Mouse (Mus musculus) adrenal gland, adult (tissue): Measurements from ENCODE around the gene Hmga1.
A peak's percentile ranks its signal among the peaks of the same experiment; 100 is the strongest.

ENCODE experiments used
- DNase-seq, 2 experiments: peaks; one replicate each; pipeline ENCODE4 v3.0.0; 2022 to 2023; ENCODE audit warnings: low spot score in 1 of 2; ENCODE audit not compliant: inconsistent age in 2 of 2

The Hmga1 gene

GRCm38 (mm10) chr17:27586661-27587060 is 30.4 kb downstream of the Hmga1 start:
- no peak for DNase-seq

DNA sequence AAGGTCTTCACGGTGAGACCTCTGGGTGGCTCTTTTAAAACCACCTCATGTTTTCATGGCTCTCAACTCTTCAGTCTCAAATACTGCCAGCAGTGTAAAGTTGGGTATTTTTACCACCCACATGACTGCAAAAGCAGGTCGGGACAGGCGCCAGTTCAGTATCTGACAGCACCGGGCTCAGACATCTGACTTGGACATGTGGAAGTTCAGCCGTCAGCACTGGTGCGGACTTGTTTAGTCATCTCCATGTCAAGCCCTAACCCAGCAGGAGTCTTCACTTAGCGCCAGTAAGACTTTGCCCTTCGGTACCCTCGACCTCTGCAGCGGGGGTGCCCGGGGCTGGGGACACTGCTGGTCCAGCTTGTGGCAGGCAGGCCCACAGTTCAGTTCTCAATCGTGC is 31.0 kb downstream of the Hmga1 start:
- no peak for DNase-seq

GRCm38 (mm10) chr17:27588231-27588630 is 31.9 kb downstream of the Hmga1 start:
- no peak for DNase-seq

DNA sequence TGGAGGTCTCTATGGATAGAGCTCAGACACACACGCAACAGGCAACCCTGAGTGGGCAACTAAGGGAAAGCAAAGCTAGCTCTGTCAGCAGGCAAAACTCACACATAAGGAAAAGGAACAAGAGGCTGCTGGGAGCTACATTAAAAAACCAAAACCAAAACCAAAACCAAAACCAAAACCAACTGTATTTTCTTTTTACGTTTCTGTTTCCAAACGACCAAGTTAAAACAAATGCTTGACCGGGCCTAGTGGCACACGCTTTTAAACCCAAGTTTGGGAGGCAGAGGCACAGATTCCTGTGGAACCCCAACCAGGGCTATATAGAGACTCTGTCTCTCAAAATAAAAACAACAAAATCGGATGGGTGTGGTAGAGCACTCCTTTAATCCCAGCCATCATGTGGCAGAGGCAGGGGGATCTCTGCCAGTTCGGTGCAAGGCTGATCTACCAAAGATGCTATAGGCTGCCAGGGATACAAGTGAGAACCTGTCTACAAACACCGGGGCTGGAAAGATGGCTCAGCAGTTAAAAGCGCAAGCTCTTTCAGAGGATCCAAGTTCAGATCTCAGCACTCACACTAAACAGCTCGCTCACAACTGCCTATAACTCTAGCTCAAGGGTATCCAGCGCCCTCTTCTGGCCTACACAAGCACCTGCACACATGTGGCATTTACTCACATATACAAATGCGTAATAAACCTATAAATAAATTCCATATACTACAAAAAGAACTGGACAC is 35.7 kb downstream of the Hmga1 start:
- no peak for DNase-seq

DNA sequence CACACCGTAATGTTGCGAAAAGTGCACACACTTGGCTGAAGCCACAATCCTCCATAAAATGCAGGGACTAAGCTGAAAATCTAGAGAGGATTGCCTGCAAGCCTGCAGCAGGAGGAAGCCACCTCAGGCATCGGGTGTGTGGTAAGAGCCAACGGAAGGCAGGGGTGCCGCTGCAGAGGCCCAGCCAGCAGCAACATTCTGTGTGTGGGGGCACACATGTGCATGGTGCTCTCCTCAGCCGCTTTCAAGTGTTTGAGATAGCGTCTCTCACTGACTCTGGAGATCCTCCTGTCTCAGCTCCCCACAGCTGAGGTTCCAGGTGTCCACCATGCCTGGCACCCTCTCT is 36.2 kb downstream of the Hmga1 start:
- no peak for DNase-seq

DNA sequence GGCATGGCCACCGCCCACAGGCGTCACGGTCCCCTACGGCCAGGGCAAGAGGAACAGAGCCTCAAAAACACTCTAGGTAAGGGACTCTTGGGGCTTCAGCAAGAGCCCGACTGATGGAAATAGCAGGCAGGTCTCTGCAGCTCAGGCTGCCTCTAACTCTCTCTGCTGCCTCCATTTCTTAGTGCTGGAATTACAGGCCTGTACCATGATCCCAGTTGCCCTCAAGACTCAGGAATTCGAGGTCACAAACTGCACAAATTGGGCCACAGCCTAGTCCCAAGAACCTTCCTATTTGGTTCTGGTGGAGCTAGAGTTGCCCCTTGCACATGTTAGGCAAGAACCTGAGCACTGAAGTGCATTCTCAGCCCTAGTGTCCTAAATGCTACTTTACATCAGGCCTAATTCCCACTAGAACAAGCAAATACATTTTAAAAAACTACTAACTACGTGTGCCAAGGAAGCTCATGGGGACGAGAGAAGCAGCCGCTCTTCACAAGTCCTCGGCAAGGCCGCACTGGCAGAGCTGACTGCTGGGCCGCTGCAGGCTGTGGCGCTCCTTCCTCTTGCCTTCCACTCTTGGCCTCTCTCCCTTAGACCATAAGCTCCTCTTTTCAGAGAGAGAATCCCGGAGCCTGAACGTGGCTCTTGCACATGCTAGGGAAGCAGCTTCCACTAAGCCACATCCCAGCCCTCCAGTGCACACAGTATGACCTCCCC is 39.5 kb downstream of the Hmga1 start:
- DNase-seq, result peak in 1 of 2 experiments; percentile 61

DNA sequence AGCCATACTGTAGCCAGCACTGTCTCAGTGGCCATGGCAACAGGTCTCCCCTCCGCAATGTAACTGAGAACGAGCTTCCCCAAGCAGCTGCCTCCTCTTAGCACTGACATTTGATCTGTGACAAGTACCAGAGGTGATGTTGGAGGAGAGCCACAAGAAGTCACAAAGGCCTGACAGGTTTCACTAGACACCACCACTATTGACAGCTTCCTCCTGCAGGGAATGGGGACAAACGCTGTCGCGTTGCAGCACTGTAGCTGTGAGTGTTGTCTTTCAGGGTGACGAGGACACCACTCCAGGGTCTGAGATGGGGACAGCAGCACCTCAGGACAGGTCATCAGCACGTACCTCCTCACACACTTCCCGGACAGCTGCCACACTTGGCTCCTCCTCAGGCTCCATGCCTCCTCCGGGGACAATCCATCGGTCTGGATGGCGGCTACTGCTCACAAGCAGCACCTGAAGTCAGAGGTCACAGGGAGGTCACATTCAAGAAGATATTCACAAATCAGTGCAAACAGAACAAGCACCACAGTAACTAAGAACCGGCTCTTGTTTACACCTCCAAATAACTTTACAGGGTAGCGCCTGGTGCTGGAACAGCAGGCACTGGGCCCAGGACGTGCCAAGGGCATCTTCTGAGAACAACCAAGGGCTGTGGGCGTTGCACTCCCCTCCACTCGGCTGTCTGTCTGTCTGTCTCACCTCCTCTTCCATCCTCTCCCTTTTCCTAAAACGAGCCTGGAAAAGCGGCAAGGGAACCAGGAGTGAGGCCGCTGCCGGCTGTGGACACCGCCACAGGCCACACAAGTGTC is 40.3 kb downstream of the Hmga1 start:
- no peak for DNase-seq

DNA sequence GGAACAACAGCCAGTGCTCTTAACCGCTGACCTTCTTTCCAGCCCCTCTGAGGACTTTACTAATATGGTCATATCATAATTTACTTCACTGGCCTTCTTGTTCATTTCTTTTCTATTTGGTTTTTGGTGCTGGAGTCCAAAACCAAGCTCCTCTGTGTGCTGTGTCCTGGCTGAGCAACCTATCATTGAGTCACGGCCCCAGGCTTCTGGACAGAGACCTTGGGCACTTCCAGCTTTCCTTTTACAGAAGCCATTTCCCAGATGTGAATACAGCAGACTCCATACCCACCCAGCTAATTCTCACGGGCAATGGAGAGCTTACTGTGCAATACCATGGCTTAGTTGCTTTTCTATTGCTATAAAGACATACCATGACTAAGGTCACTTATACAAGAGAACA is 44.0 kb downstream of the Hmga1 start:
- peak in 1 of 2 experiments; percentile 73 for DNase-seq

GRCm38 (mm10) chr17:27600869-27601268 is 44.6 kb downstream of the Hmga1 start:
- no peak for DNase-seq

GRCm38 (mm10) chr17:27603036-27603435 is 46.7 kb downstream of the Hmga1 start:
- DNase-seq, result no peak

DNA sequence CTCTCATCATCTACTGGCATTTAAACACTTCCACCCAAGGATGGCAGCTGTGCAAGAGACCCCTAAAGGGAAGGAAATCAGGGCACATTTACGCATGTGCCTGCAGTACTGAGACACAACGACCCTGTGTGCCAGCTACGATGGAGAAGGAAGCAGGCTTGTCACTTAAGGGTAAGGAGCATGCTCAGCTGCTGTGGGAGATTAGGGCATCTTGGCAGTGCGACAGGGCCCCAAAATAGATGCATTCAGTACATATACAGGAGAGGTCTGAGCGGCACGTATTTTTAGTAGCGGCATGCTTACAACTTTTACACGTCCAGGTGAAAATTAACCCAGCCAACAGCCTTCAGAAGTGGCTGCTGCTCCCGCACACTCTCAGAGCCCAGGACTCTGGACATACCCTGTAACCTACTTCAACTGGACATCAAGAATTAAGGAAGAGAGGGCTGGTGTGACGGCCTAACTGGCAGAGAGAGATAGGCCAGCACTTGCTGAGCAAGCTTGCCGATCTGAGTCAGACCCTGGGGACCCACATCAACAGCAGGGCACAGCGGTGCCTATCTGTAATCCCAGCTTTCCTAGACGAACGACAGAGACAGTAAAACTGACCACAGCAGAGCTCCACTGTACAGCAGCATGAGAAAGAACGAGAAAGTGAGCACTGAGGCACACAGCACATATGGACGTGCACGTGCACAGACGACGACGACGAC is 47.4 kb downstream of the Hmga1 start:
- DNase-seq, result no peak

DNA sequence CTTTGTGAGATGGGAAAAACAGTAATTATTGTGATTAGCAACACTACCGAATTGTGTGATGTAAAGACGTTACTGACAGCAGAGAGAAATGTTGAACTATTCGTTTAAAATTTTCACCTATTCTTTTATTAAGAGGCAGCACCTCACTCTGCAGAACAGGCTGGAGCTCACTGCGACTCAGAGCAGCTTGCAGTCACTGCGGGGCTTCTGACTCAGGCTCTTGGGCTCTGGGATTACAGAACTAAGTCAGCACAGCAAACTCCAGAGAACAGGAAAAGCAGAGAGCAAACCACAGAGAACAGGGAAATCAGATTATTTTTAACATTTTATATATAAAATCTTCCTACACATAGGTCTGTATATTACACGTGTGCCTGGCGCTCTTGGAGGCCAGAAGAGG is 53.3 kb downstream of the Hmga1 start:
- DNase-seq, result no peak

DNA sequence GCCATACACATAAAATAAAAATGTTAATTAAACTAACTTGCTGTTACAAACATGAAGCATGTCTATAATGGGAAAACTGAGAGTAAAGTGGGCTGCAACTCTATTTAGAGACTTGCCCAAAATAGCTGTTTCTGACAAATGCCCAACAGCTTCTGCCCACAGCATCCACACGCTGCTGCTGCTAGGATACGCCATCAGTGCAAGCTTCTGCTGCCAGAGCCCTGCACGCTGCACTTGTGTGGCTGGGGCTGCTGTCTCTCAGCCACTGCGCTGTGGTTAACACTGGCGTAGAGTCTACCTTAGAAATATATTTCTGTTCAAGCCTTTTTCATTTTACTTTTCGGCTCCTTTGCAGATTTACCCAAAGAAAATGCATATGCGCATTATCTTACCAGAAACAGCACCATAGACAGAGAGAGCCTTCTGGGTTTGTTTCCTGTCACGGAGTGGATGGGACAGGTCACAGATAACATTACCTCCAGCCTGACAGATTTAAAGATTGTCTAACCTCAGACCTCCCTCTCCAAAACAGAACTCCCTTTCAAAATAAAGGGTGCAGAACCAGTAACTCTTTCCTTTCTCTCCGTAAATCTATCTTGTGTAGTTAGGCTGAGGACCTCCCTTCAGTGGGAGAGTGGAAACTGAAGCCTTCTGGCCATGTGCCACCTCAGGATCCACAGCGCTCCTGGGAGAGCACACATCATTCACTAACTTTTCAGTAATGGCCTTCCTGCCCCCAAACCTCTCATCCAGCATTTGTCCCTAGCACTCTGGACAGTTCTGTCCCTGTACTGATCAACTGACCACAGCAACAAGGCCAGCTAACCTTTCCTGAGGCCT is 54.6 kb downstream of the Hmga1 start:
- DNase-seq, result no peak

GRCm38 (mm10) chr17:27611519-27611884 is 55.2 kb downstream of the Hmga1 start:
- peak in 1 of 2 experiments; percentile 60 for DNase-seq

DNA sequence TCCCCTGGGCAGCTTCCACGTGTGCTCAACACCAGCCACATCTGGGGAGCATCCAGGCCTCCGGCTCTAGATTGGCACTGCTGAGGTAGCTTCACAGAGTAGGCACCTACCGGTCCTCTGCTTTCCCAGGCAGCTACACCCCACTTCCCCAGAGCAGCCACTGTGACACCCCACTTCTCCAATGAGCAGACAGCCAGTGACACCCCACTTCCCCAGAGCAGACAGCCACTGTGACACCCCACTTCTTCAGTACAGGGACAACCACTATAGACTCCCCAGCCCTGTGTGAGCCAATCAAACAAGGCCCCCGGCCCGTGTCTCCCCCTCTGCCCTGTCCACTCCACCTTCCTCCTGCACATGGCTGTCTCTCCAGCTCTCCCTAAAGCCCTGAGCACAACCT is 55.7 kb downstream of the Hmga1 start:
- no peak for DNase-seq

GRCm38 (mm10) chr17:27613016-27613415 is 56.7 kb downstream of the Hmga1 start:
- DNase-seq, result no peak
